Mouse (Mus musculus): ENCODE data around the gene Ncor2.

DNA sequence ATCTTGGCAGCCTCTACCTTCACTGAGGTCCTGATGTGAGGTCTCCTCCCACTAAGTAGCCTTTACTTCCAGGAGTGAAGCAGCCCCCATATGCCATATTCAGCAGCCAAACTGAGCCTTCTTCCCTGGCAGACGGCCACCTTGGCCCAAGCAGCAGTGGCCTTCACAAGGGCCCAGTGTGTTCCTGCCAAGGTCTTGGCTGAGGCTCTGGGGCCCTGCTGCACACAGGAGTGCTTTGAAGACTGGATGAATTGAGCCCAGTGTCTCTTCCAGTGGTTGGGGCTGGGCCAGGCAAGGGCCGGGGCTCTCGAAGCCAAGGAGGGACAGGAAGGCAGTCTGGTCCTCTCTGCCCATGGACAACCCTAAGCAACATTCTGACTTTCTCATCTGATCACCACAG, 42.8 kb upstream of the Ncor2 start:
- no peak for TF ChIP-seq POLR2A (IDR thresholded peaks at IDR 0.05; ENCODE audit: insufficient read depth, low read depth, low read length)
- no peak for TF ChIP-seq CTCF (IDR thresholded peaks at IDR 0.05; ENCODE audit: insufficient read depth, low read depth, low read length)
